Mouse (Mus musculus) embryonic facial prominence, embryonic 15.5 days (tissue): ENCODE data around the gene Rab25. TPM values are rescaled to one million over a fixed set of nuclear protein-coding genes. Genes with fewer than 3 reads are reported as not detected.

Experiments
- ATAC-seq: fragments of 200-750 bp; cut with Nextera tagmentation; 2 replicates; pipeline ENCODE4 v1.8.0; 2017; ENCODE audit warnings: low read depth, moderate TSS enrichment; ENCODE audit not compliant: insufficient number of reproducible peaks, low FRiP score, low TSS enrichment
- H3K27ac ChIP-seq: fragments of 300-500 bp; sonication (generic); replicated peaks from 2 replicates; pipeline ENCODE4 v1.5.1; 2015; ENCODE audit warnings: mild to moderate bottlenecking, inconsistent platforms
- H3K27me3 ChIP-seq: fragments of 300-500 bp; sonication (generic); 2 replicates; pipeline ENCODE4 v1.6.1; 2015; ENCODE audit warnings: inconsistent platforms
- H3K36me3 ChIP-seq: fragments of 300-500 bp; sonication (generic); 2 replicates; pipeline ENCODE4 v1.6.1; 2015; ENCODE audit warnings: mild to moderate bottlenecking, inconsistent platforms
- H3K4me1 ChIP-seq: fragments of 300-500 bp; sonication (generic); 2 replicates; pipeline ENCODE4 v1.6.1; 2015; ENCODE audit warnings: inconsistent platforms
- H3K4me2 ChIP-seq: fragments of 300-500 bp; sonication (generic); replicated peaks from 2 replicates; pipeline ENCODE4 v1.6.1; 2015; ENCODE audit warnings: mild to moderate bottlenecking, inconsistent platforms
- H3K4me3 ChIP-seq: fragments of 300-500 bp; sonication (generic); replicated peaks from 2 replicates; pipeline ENCODE4 v1.5.1; 2015; ENCODE audit warnings: mild to moderate bottlenecking, inconsistent platforms
- H3K9ac ChIP-seq: fragments of 300-500 bp; sonication (generic); 2 replicates; pipeline ENCODE4 v1.6.1; 2015; ENCODE audit warnings: inconsistent platforms
- H3K9me3 ChIP-seq: fragments of 300-500 bp; sonication (generic); replicated peaks from 2 replicates; pipeline ENCODE4 v1.6.1; 2016; ENCODE audit warnings: inconsistent platforms
- WGBS: fragments of 180-500 bp; shearing (Covaris S2); methylation state at CpG from one replicate; pipeline ENCODE4 v1.1.7; 2015; 5-methylcytosine and 5-hydroxymethylcytosine counted together
- polyA plus RNA-seq: library from polyadenylated mRNA; unstranded; fragments of >200 nt; fragmentation: Nextera tagmentation; extraction: Ambion mirVana; gene quantifications from 2 replicates; pipeline ENCODE4 v1.2.1, GENCODE M21; 2015

The Rab25 gene
- polyA plus RNA-seq, 1 experiment from 2014 or later: 107 TPM

DNA sequence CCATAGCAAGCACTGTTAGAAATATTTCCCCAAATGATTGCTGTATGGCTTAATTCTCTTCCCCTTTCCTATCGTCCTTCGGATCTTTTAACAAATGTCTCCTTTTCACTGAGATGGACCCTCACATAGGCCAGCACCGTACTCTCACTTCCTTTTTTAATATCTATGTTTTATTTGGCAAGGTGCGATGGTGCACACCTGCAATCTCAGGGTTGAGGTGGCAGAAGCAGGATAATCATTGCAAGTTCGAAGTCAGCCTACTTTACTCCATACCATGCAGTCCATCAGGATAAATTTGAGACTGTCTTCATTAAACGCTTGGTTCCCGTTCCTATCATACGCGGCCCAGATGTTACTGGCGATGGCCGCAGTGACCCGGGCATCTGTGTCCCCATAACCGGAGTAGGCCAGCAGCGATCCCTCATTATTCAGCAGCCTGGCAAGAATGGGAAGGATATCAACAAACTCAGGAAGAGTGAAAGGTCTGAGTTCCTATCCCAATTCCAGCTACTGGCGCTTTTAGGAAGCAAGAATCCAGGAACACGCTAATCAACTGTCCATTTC lies 4.1 kb upstream of the Rab25 start:
- Histone ChIP-seq H3K4me2 (peak overlapping the region; percentile 79), H3K27me3 (no peaks in the 10 kb centered on the region), H3K4me1 (peaks cover 37% of the 10 kb centered on the region), H3K9me3 (no peaks in the 10 kb centered on the region), H3K27ac (peak overlapping the region; percentile 96), H3K36me3 (peaks cover 18% of the 10 kb centered on the region), H3K9ac (peak overlapping the region; percentile 63), H3K4me3 (peak overlapping the region; percentile 76)
- ATAC-seq: no peak
- WGBS: 21% methylated on average over 16 of the region's 16 CpGs

DNA sequence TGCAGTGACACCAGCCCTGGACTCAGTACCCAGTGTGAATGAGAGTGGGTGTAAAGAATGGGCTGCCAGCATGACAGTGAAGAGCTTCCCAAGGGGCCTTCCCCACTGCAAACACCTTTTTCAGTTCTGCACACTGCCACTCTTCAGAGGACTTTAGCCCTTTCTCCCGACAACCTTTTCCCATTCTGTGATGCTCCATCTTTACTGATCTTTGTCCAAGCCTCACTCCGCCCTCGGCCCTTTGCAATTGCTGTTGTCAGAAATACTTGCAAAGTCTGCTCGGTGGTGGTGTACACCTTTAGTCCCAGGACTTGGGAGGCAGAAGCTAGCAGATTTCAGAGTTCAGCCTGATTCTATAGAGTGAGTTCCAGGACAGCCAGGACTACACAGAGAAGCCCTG lies 3.5 kb upstream of the Rab25 start:
- ATAC-seq: no peak
- Histone ChIP-seq H3K9me3 (no peaks in the 10 kb centered on the region), H3K27ac (no peak overlapping the region), H3K4me1 (peaks cover 37% of the 10 kb centered on the region), H3K4me3 (peak overlapping the region; percentile 76), H3K27me3 (no peaks in the 10 kb centered on the region), H3K4me2 (peak overlapping the region; percentile 79), H3K36me3 (peaks cover 12% of the 10 kb centered on the region), H3K9ac (0 out of 2 replicates have a peak overlapping the region, but pooled peaks have one; percentile 63)
- 85% methylated on average over 4 of the region's 4 CpGs for WGBS

DNA sequence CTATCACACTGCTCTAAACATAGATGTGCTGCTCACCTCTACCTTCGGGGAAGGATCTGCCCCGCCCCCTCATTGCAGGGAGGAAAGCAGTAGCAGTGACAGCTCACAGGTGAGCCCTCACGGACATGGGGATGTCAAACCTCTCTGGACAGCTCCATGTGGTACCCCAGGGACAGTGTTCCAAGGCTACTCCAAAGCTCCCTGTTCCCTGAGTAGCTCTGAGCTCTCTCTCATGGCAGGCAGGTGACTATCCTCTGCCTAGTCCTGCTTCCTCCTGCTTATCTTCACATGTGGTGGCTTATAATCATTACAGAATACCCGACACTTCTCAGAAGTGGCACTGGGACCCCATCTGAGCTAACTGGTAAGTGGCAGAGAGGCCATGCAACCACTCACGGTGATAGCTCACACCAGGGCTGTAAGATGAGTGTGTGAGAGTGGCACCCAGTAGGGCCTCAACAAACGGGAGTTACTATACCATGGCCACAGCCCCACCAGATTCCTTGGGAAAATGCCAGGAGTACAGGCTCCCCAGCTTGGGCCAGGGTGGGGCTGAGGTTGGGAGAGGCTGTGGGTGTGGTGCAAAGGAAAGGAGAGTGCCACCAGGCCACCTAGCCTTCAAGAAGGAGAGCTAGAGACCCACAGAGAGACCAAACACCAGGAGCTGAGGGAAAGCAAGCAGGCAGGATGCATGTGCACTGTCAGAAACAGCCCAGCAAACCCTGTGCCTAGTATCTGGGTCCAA lies 1.3 kb downstream of the Rab25 start:
- no peak overlapping the region for H3K27ac ChIP-seq
- H3K27me3 ChIP-seq: no peaks in the 10 kb centered on the region
- H3K4me1 ChIP-seq: peaks cover 30% of the 10 kb centered on the region
- 0 out of 2 replicates have a peak, but pooled peaks cover 2% of the 10 kb centered on the region for H3K36me3 ChIP-seq
- no peak overlapping the region for H3K9ac ChIP-seq
- ATAC-seq: no peak
- H3K4me2 ChIP-seq: peak overlapping the region; percentile 4; the same call in 1 of the 2 replicates
- H3K9me3 ChIP-seq: no peaks in the 10 kb centered on the region
- 71% methylated on average over 6 of the region's 6 CpGs for WGBS
- H3K4me3 ChIP-seq: peak overlapping the region; percentile 13; the same call in 1 of the 2 replicates

DNA sequence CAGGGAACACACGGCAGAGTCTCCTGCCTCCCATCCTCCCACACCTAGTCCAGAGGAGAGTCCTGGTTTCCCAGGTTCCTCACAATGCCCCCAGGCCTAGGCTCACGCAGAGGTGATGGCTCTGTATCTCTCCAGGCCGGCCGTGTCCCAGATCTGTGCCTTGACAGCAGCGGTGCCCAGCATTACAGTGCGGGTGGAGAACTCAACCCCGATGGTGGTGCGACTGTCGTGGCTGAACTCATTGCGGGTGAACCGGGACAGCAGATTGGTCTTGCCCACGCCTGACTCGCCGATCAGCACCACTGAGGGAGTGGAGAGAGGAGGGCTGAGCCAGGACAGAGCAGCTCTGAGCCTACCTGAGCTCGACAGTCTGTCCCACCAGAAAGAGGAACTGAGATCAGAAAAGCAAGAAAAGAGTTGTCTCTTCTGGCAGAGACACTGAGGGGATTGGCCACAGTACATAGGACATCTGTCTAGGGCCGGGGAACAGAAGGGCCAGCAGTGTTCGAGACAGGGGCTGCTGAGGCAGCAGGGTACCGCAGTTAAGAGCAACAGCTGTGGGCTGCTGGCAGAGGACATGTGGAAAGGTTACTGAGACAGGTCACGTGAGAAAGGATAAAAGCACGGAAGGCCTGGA lies 3.0 kb downstream of the Rab25 start:
- WGBS: 57% methylated on average over 20 of the region's 20 CpGs
- peaks cover 31% of the 10 kb centered on the region for H3K4me1 ChIP-seq
- no peak for ATAC-seq
- no peak overlapping the region for H3K27ac ChIP-seq
- no peak overlapping the region for H3K9ac ChIP-seq
- H3K27me3 ChIP-seq: no peaks in the 10 kb centered on the region
- no peak overlapping the region for H3K4me2 ChIP-seq
- H3K4me3 ChIP-seq: no peak overlapping the region
- peaks cover 12% of the 10 kb centered on the region; the same call in 1 of the 2 replicates for H3K36me3 ChIP-seq
- no peaks in the 10 kb centered on the region for H3K9me3 ChIP-seq

DNA sequence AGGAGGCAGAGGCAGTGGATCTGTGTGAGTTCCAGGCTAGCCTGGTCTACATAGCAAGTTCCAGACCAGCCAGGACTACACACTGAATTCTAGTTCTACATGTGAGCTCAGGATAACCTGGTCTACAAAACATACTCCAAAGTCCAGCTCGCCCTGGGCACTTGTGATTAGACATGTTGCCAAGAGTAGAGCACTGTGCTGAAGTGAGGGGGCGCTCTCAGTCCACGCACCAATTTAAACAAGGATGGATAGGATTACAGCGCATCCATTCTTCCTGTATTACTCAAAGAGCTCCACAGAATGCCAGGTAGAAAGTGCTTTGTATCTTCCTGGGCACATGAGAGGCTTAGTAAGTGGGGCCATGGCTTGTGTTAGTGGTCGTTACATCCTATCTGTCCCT lies 3.6 kb downstream of the Rab25 start:
- no peaks in the 10 kb centered on the region for H3K27me3 ChIP-seq
- H3K36me3 ChIP-seq: peaks cover 15% of the 10 kb centered on the region; the same call in 1 of the 2 replicates
- H3K4me3 ChIP-seq: no peak overlapping the region
- no peak overlapping the region for H3K9ac ChIP-seq
- peaks cover 34% of the 10 kb centered on the region for H3K4me1 ChIP-seq
- no peak overlapping the region for H3K27ac ChIP-seq
- WGBS: 35% methylated on average over 5 of the region's 5 CpGs
- ATAC-seq: no peak
- H3K9me3 ChIP-seq: no peaks in the 10 kb centered on the region
- H3K4me2 ChIP-seq: no peak overlapping the region

DNA sequence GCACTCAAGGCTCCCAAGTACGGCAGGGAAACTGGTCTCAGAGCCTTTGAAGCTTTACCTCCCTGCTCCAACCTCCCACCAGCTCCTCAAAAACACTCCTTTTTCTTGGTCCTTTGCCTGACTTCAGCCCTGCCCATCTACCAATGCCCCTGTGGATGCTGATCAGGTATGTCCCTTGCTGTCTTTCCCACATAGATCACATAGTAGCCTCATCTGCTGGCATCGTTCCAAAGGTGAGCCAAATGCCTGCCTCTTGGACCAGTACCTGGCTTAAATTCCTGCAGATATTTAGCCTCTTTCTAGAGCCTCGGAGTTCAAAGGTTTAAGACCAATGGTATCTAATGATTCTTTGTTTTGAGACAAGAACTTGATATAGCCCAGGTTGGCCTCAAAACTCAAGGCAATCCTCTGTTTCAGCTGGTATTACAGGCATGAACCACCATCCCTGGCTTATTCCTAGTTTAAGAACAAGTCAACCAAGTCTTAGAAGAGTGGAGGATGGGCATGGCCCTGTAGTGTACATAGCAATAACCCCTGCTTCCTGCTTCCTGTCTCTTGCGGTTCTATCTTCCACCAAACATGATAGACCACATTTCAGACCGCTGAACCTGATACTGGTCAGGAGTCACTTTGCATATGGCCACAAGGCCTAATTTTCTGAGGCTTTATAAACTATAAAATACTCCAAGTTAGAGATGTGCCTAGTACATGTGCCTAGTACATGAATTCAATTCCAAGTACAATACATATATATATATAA lies 4.3 kb downstream of the Rab25 start:
- no peak overlapping the region for H3K4me3 ChIP-seq
- H3K9me3 ChIP-seq: no peaks in the 10 kb centered on the region
- no peaks in the 10 kb centered on the region for H3K27me3 ChIP-seq
- 55% methylated on average over 5 of the region's 5 CpGs for WGBS
- no peak overlapping the region for H3K4me2 ChIP-seq
- H3K4me1 ChIP-seq: peaks cover 38% of the 10 kb centered on the region
- no peak overlapping the region for H3K27ac ChIP-seq
- H3K36me3 ChIP-seq: peaks cover 15% of the 10 kb centered on the region; the same call in 1 of the 2 replicates
- no peak for ATAC-seq
- H3K9ac ChIP-seq: no peak overlapping the region

DNA sequence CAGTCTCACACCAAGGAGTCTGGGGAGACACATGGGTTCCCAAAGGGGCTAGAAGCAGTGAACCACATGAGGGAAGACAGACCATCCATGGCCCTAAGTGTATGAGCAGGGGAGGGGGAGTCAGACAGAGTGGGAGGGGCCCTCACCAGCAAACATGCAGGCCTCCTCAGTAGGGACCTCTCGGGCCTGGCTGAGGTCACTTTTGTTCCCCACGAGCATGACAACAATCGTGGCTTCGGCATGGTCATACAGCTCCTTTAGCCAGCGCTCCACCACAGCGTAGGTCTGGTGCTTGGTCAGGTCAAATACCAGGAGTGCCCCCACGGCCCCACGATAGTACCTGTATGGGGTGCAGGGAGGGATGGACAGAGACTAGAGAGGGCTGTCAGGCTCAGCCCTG lies 4.9 kb downstream of the Rab25 start:
- no peaks in the 10 kb centered on the region for H3K9me3 ChIP-seq
- peaks cover 39% of the 10 kb centered on the region for H3K4me1 ChIP-seq
- 77% methylated on average over 8 of the region's 8 CpGs for WGBS
- H3K4me2 ChIP-seq: no peak overlapping the region
- H3K36me3 ChIP-seq: peaks cover 22% of the 10 kb centered on the region; the same call in 1 of the 2 replicates
- ATAC-seq: no peak
- no peak overlapping the region for H3K4me3 ChIP-seq
- no peak overlapping the region for H3K27ac ChIP-seq
- H3K9ac ChIP-seq: no peak overlapping the region
- no peaks in the 10 kb centered on the region for H3K27me3 ChIP-seq

DNA sequence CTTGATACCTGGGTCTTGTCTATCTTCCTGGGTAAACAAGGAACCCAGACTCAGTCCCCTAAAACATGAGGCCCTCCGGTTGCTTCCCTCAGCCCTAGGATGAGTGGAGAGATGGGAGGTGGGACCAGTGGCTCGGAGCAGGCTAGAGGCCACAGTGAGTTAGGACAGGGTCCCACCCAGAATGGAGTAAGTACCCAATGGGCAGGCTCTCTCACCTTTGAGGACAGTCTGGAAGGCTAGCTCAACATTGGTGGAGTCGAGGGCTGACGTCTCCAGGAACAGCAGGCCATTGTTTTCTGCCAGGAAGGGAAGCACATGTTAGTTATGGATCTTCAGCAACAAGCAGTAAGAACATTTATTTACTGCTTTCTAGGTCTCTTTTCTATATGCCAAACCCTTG lies 5.6 kb downstream of the Rab25 start:
- H3K9me3 ChIP-seq: no peaks in the 10 kb centered on the region
- H3K27ac ChIP-seq: peak overlapping the region; percentile 5; the same call in 1 of the 2 replicates
- H3K4me3 ChIP-seq: no peak overlapping the region
- H3K9ac ChIP-seq: no peak overlapping the region
- peaks cover 29% of the 10 kb centered on the region for H3K36me3 ChIP-seq
- H3K4me2 ChIP-seq: no peak overlapping the region
- peaks cover 46% of the 10 kb centered on the region for H3K4me1 ChIP-seq
- WGBS: 44% methylated on average over 4 of the region's 4 CpGs
- no peaks in the 10 kb centered on the region for H3K27me3 ChIP-seq
- no peak for ATAC-seq

DNA sequence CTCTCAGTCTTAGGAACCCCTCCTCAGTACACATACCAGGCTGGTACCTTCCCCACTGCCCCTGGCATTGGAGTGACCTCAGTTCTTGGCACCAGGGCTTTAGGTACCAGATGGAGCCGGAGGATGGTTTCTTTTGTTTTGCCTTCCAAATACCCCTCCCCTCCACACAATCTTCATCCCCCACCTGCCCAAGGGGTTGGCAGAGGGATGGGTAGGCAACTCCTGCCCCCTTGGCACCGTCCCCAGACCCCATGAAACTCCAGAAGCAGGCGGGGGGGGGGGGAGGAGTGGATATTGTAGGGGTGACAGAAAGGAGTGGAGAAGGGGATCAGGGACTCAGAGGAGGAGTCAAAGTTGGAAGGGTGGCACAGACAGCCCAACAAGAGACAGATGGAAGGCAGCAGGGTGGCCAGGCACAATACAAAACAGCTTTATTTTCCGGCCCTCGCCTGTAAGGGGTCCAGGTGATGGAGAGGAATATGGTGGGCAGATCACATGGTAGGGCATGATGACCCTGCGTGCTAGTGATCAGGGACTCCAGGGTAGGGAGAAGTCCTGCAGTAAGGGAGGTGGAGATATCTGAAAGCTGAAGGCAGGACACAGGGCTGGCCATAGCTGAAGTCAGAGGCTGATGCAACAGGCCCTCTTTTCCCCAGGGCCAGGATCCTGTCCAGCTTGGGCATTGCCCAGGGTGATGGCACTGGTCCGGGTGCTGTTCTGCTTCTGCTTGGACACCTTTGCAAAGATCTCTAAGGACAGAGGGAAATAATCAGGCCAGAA lies 6.3 kb downstream of the Rab25 start:
- Histone ChIP-seq H3K4me2 (no peak overlapping the region), H3K9ac (no peak overlapping the region), H3K27ac (peak overlapping the region; percentile 12; the same call in 1 of the 2 replicates), H3K9me3 (no peaks in the 10 kb centered on the region), H3K4me1 (peaks cover 53% of the 10 kb centered on the region), H3K36me3 (peaks cover 36% of the 10 kb centered on the region), H3K4me3 (no peak overlapping the region), H3K27me3 (no peaks in the 10 kb centered on the region)
- no peak for ATAC-seq
- 57% methylated on average over 7 of the region's 7 CpGs for WGBS

DNA sequence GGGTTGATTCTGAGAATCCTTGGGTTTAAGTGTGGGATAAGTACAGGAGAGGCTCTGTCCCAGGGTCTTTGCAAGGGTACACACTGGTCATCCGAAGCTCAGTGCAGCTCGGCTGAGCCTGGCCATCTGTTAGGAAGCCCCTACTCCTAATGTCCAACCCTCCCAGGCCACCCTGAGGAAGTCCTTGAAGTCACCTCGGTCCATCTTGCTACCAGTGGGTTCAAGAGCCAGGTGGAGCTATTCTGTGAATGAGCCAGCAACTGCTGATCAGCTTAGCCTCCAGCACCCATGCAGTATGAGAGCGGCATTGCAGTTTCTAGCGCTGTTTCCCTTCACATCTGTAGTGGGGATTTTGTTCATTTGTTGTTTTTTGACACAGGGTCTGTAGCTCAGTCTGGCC lies 8.0 kb downstream of the Rab25 start:
- no peaks in the 10 kb centered on the region for H3K27me3 ChIP-seq
- peaks cover 45% of the 10 kb centered on the region for H3K36me3 ChIP-seq
- no peak overlapping the region for H3K4me3 ChIP-seq
- peak overlapping the region; percentile 65 for H3K27ac ChIP-seq
- ATAC-seq: no peak
- H3K9me3 ChIP-seq: no peaks in the 10 kb centered on the region
- no peak overlapping the region for H3K9ac ChIP-seq
- peaks cover 65% of the 10 kb centered on the region for H3K4me1 ChIP-seq
- no peak overlapping the region for H3K4me2 ChIP-seq
- WGBS: 55% methylated on average over 5 of the region's 5 CpGs
